Mouse (Mus musculus) left cerebral cortex, postnatal 25 days (tissue): ENCODE results near the gene Krt18. TPM values are rescaled to one million over a fixed set of nuclear protein-coding genes. Genes with fewer than 3 reads are reported as not detected.
"Not testable (repeated sequence)": the region's sequence is repeated elsewhere in the genome, so short reads cannot be mapped to it uniquely, and the experiment has no call there.

Experiments used
- DNase-seq, 2 experiments: peaks; one replicate each; pipeline ENCODE4 v3.0.0; 2022; ENCODE audit warnings: low spot score in 2 of 2, mixed read lengths in 1 of 2
- intact Hi-C: fragments of 180-260 bp; cut with DNase I; formaldehyde crosslinking; loops from one replicate; pipeline ENCODE4 v1.15.1; 2025
- total RNA-seq, 2 experiments: library from RNA; stranded (reverse); gene quantifications; 2 replicates each; pipeline ENCODE4 v1.2.3; 2021

The Krt18 gene
- total RNA-seq, 2 experiments from 2014 or later = 0.69 TPM; not detected in 1

DNA sequence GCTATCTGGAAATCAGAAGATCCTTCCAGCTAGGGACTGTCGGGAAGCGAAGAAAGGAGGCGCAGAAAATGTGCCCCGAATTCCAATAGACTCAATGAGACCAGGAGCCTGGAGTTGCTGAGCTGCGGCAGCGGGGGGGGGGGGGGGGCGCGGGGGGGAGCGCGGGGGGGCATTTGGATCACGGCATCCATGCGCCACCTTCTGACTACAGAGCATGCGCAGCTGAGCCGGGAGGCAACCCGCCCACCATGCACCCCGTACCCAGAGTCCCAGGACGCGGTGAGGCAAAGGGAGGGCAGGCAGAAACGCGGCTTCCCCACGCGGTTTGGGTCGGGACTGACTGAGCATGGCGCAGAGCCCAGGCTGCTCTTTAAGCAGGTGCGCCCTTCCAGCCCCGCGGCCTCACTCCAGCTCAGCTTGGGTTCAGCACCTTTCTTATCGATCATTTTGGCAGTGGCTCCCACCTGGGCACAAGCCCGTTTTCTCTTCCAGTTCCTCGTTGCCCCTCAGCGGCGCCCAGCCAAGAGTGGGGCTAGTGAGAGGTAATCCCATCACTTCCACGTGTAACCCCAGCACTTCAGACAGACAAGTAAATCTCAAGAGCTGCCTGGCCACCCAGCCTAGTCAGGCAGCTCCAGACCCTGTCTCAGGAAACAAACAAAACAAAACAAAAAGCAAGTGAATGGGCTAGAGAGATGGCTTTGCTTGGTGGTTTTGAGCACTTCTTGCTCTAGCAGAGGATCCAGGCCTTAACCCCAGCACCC lies 24.1 kb downstream of the Krt18 start:
- intact Hi-C loops = no loop called here
- peak; percentile 41 to 64 for DNase-seq

DNA sequence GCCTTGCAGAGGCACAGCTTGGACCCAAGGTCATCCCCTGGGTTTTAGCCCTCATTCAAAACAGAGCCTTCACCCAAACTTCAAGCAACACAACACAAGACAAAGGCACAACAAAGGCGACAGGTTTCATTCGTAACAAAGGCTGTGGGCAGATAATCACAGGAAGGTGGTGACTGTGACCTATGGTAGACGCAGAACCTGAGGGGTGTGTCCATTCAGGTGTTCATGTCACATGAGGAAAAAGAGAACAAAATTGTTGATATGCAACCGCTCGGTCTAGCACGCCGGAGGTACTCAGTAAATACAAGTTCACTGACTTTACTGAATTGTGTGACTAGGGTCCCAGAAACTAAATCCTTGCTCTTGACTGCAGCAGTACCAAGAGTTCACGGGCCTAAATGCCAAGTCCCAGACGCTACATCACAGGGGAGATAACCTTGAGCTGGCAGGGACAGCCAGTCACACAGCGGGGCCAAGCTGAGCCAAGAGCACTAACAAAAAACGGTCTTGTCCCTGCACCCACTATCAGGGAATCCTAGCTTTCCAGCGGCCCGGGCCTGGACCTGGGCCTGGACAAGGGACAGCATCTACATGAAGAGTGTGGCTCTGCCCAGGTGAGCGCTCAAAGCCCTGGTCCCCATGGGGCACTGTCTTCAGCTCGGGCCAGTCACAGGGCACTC lies 28.7 kb downstream of the Krt18 start:
- no peak for DNase-seq

DNA sequence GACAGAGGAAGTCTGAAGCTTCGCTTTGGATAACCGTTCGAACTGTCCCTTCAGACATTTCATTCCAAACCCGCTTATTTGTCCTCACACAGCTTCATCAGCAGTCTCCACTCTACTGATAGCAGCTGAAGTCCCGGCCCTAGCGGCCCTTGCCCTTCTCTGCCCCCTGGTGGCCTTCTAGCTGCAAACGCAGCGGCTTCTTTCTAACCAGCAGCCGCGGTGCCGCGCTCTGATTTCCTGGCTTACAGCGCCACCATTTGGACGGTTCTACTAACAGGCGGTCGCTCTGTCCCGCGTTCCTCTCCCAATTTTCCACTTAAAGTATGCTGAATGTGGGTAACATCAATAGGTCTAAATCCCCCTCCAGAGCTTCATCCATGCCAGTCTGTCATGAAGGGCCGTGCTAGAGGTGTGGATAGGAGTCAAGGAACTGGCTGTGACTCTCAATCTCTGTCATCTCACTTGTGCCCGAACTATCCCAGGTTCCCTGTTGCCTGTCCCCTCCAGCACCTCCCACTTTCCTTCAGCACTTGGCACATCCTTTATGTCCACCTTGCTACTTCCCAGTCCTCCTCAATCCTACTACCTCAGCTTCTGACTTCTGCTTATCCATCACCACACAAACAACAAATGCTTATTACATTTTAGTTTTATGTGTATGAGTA lies 37.8 kb downstream of the Krt18 start:
- peak; percentile 92 to 95 for DNase-seq
- intact Hi-C loops = loop anchor here (1.0 to 5.0 kb wide), 4 partner anchors 77 to 738 kb away; no protein-coding TSS in a partner anchor

More for the DNA sequence above, 28.7 kb downstream of the Krt18 start:
- intact Hi-C loops = loop anchor here (5.0 kb wide), 1 partner anchor 159 kb away; no protein-coding TSS in a partner anchor

DNA sequence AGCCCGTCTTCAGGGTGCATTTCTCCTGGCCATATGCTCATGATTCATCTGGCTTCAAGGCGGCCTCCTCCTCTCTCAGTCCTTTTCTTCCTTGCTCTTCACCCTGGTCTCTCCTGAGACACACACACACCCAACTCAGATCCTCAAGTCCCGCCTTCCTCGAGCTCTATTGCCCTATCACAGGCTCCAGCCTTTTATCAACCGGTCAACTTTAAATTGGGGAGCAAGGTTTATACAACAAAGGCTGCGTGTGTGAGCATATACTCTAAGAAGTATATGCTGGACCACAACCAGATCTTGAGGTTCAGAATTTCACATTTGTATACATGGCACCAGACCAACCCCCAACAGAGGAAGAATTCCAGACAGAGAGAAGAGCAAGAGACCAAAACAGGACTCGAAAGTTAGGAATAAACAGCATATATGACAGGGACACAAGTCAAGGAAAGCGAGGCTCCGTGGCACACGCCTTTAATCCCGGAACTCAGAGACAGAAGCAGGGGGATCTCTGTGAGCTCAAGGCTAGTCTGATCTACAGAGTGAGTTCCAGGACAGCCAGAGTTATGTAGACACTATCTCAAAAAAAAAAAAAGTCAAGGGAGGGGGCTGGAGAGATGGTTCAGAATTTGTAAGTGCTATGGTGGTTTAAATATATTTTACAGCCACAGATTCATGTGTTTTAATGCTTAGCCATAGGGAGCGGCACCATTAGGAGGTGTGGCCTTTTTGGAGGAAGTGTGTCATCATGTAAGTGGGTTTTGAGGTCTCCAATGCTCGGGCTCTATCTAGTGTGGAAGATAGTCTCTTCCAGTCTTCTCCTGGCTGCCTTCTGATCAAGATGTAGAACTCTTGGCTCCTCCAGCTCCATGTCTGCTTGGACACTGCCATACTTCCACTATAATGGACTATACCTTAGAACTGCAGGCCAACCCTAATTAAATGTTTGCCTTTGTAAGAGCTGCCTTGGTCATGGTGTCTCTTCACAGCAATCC lies 42.8 kb downstream of the Krt18 start:
- intact Hi-C loops = loop anchor here (10.0 kb wide), 1 partner anchor 846 kb away; the partner anchor contains the start of gene Grasp
- no peak for DNase-seq

DNA sequence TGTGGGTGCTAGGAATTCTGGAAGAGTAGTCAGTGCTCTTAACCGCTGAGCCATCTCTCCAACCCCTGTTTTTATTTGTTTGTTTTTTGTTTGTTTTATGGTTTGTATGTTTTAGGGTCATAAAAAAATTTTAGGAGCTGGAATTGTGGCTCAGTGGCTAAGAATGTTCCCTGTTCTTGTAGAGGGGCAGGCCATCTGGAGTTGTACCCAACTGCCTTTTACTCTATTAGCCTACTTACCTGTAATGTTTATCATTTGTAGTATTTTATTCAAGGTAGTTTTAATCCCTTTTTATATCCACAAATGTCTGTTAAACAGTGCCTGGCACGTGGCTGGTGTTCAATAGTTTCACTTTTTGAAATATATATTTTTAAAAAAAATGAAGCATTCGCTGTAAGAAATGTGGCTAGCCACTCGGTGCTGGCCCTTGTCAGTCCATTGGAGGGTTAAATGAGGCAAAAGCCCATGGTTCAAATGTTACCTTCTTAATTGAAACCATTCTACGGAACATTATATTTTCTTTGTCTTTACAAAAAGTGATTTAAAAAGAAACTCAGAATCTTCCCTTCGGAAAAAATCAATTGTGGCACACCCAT lies 45.1 kb downstream of the Krt18 start:
- DNase-seq = no peak
- intact Hi-C loops = loop anchor here (10.0 kb wide), 1 partner anchor 848 kb away; the partner anchor contains the start of gene Grasp

DNA sequence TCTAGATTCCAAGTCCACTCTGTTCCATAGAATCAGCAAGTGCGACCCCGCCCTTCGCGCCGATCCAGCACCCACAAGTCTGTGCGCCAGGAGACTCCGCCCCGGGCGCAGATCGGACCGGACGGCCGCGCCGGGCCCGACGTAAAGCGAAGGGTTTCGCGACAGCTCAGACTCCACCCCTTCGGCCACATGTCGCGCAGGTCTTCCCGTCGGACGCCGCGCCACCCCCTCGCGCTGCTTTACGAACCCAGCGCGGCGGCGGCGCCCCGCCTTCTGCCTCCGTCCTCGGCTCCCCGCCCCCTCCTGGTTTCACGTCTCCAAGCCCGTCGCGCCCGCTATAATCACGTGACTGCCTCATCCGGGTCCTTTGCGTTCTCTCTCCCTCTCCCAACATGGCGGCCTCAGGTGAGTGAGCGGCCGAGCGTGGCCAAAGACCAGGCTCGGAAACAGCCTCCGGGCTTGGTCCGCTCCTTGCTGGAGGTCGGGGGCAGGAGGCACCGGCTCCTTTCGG lies 45.6 kb downstream of the Krt18 start, which contains the start of gene Eif4b:
Gene Eif4b, plus strand, starts transcription at position 215 of the 511 bp plus-strand sequence.
- intact Hi-C loops = loop anchor here (10.0 kb wide), 1 partner anchor 849 kb away; the partner anchor contains the start of gene Grasp
- peak; percentile 99 for DNase-seq

DNA sequence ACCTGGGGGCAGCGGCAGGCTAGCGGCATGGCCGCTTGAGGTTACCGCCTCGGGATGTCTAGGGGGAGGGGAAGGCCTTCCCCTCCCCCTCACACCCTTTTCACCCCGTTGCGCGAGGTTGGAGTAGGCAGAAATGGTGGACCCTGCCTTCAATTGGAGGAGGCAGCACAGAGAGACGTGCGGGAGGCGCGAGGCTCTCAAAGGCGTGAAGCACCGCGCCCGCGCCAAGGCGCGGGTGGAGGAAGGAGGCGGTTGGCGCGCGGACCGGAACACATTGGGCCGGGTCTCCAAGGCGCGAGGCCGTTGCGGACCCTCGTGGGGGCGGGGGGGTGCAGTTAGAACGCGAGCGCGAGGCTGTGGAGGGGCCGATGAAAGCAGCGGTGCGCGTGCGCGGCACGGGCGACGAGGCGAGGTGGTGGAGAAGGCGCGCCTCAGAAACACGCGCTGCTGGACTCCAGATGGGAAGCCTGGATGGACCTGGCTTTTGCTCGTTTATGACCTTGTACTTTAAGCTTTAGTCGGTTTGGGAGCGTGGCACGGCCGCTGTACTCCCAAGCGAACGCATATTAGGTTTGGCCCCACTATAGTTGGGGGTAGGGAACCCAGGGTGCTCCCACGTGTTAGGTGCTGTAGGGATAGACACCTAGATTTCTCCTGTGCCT lies 46.2 kb downstream of the Krt18 start:
- DNase-seq = peak; percentile 61 to 62
- intact Hi-C loops = loop anchor here (10.0 kb wide), 1 partner anchor 849 kb away; the partner anchor contains the start of gene Grasp

DNA sequence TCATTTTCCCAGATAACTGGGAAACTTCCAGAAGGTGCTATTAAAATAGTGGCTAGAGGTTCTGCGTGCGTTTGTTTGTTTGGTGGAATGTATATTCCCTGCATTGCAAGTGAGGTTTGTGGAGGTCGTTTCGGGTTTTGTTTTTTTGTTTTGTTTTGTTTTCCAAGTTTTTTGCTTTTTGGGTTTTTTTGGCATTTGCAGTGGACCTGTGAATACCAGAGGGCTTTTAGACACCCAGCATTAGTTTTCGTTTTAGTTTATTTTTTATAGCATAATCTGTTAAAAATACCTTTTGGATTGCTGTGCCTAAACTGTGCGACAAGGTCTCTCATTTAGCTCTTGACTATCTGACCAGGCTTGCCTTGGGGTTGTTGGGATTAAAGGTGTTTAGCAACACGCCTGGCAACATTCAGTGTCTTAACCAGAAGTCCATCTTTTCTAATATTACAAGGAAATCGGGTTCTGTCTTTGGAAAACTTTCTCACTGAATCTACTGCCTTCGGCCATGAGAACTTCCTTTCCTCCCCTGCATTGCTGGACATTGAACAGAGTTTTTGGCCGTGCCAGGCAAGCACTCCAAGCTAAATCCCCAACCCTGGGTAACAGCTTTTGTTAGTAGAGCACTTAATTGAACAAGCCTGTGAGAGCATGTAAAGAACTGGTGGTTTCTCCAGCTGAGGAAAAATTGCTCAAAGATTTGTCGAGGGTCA lies 47.1 kb downstream of the Krt18 start:
- intact Hi-C loops = loop anchor here (10.0 kb wide), 1 partner anchor 850 kb away; the partner anchor contains the start of gene Grasp
- DNase-seq = no peak

DNA sequence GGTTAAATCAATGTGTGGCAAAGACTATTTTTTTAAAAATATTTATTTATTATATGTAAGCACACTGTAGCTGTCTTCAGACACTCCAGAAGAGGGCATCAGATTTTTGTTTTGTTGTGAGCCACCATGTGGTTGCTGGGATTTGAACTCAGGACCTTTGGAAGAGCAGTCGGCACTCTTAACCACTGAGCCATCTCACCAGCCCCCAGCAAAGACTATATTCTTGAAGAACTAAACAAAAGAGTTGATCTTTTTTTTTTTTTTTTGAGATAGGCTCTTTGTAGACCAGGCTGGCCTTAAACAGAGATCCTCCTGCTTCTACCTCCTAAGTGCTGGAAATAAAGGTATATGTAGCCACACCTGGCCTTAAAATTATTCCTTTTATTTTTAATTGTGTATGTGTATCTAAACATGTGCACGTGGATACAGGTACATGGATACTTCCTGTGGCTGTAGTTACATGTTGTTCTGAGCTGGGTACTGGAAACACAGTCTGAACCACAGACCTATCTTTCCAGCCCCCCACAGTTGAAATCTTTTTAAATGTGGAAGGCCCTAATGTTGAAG lies 49.2 kb downstream of the Krt18 start:
- intact Hi-C loops = loop anchor here (10.0 kb wide), 1 partner anchor 852 kb away; the partner anchor contains the start of gene Grasp

DNA sequence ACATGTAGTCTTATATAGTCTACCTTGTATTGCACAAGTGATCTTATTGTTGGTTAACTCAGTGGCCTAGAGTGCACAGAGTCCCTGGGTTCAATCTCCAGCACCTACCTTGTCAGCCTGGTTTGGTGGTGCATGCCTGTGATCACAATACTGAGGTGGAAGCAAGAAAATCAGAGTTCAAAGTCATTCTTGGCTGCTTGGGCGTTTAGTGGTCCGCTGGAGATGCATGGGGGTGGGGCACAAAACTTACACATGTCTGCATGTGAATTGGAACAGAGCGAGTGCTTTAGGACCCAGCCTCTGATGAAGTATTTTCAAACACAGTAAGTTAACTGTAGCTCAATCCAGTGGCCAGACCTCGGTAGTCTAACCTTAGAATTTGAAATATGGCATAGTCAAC lies 51.2 kb downstream of the Krt18 start:
- intact Hi-C loops = loop anchor here (10.0 kb wide), 1 partner anchor 854 kb away; the partner anchor contains the start of gene Grasp
- DNase-seq = no peak

More for the DNA sequence above, 49.2 kb downstream of the Krt18 start:
- DNase-seq = no peak

DNA sequence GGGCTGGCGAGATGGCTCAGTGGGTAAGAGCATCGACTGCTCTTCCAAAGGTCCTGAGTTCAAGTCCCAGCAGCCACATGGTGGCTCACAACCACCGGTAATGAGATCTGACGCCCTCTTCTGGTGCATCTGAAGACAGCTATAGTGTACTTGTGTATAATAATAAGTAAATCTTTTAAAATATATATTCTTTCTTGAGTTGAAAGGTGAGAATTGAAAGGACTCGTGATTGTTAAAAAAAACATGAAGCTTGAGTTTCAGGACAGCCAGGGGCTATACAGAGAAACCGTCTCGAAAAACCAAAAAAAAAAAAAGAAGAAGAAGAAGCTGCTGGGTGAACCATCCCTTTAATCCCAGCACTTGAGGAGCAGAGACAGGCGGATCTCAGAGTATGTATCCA lies 51.9 kb downstream of the Krt18 start:
- intact Hi-C loops = loop anchor here (10.0 kb wide), 1 partner anchor 855 kb away; the partner anchor contains the start of gene Grasp
- not testable (repeated sequence) for DNase-seq

DNA sequence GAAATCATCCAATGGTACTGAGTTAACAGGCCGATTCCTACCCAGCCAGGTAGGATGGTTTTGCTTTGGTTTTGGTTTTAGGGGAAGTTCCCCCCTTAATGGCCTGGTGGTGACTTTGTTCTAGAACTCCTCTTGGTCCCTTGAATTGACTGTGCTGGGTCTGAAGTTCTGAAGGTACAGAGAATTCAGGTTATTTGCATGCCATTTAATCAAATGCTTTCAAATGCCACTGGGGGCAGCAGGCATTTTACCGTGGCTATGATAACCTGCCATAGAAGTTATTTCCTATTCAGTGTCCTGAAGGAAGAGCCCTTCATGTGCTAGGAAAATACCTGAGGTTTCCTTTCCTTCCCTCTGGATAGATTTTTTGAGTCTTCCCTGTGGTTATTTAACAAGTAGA lies 52.4 kb downstream of the Krt18 start:
- intact Hi-C loops = no loop called here
- DNase-seq = no peak

Other genes with a start within 250 kb of the Krt18 start
- gene Krt72, start 241.7 kb upstream of the Krt18 start, total RNA-seq = not detected
- 1 to 10 TPM; 1.3 to 2.0 TPM for gene Krt73, start 225.8 kb upstream of the Krt18 start, total RNA-seq
- under 1 TPM; 0.16 to 0.23 TPM for gene Krt2, start 210.0 kb upstream of the Krt18 start, total RNA-seq
- gene Krt1, start 177.4 kb upstream of the Krt18 start, total RNA-seq = 1 to 10 TPM; 2.4 to 2.5 TPM
- gene Krt77, start 158.5 kb upstream of the Krt18 start, total RNA-seq = 10 to 100 TPM; 10.1 to 12.6 TPM
- gene Krt76, start 135.3 kb upstream of the Krt18 start, total RNA-seq = not detected
- gene Krt4, start 103.4 kb upstream of the Krt18 start, total RNA-seq = not detected
- gene Krt79, start 87.9 kb upstream of the Krt18 start, total RNA-seq = not detected
- not detected for gene Krt78, start 73.9 kb upstream of the Krt18 start, total RNA-seq
- gene Krt8, start 23.7 kb upstream of the Krt18 start, total RNA-seq = under 1 TPM in 1 of 2 experiments, not detected in 1; 0.32 TPM
- 100 to 1,000 TPM; 157 to 161 TPM for gene Eif4b, start 45.6 kb downstream of the Krt18 start, total RNA-seq
- 10 to 100 TPM; 11.8 to 19.1 TPM for gene Tns2, start 72.2 kb downstream of the Krt18 start, total RNA-seq
- 100 to 1,000 TPM; 142 to 146 TPM for gene Spryd3, start 108.1 kb downstream of the Krt18 start, total RNA-seq
- gene Igfbp6, start 116.2 kb downstream of the Krt18 start, total RNA-seq = 10 to 100 TPM; 36.5 to 43.1 TPM
- gene Soat2, start 122.3 kb downstream of the Krt18 start, total RNA-seq = under 1 TPM in 1 of 2 experiments, not detected in 1; 0.14 TPM
- gene Zfp740, start 175.1 kb downstream of the Krt18 start, total RNA-seq = 10 to 100 TPM; 58.5 to 64.9 TPM
- gene Csad, start 176.5 kb downstream of the Krt18 start, total RNA-seq = 10 to 100 TPM; 28.4 to 32.1 TPM
- 1 to 10 TPM; 1.0 to 1.7 TPM for gene Itgb7, start 203.8 kb downstream of the Krt18 start, total RNA-seq
- gene Rarg, start 229.3 kb downstream of the Krt18 start, total RNA-seq = 10 to 100 TPM; 12.7 to 15.4 TPM
- gene Gm9918, start 242.4 kb downstream of the Krt18 start, total RNA-seq = not detected